Mouse (Mus musculus): Measurements from ENCODE around the gene Calr.

The Calr gene

DNA sequence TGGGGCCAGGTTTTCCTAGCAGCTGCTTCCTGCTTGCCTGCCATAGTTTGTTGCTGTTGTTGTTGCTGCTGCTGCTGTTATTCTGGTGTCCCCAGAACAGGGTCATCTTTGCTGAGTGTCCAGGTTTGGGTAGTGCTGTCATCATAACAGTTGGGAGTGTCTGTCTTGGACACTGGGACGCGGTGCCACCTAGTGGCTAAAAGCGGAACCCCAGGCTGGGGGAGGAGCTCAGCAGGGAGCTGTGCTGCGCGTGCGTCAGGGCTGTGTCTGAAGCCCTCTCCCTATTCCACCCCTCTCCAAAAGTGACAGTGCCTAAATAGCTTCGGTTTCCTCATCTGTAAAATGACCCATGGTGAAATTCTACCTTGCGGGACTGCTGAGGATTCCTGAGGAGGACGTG is 31.2 kb downstream of the Calr start:
- peak; percentile 92 for DNase-seq (ENCODE audit: low spot score)

- no peak for DNase-seq (ENCODE audit: low spot score)
Observed at GRCm38 (mm10) chr8:84814555-84815441, 31.9 kb downstream of the Calr start.

DNA sequence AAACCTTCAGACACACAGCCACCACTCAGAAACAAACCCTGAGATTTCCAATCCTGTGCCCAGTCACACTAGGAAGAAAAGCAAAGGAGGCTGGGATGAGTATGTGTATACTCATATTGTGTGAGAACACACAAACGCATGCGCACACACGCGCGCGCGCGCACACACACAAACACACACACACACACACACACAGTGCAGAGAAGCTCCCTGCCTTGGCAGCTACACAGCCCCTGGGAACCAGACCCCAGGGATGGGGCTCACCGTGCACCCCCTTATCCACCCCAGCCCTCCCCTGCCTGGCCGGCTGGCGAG is 32.5 kb downstream of the Calr start:
- DNase-seq (ENCODE audit: low spot score): no peak

- DNase-seq (ENCODE audit: low spot score): no peak
Observed at GRCm38 (mm10) chr8:84813830-84814229, 32.9 kb downstream of the Calr start.

DNA sequence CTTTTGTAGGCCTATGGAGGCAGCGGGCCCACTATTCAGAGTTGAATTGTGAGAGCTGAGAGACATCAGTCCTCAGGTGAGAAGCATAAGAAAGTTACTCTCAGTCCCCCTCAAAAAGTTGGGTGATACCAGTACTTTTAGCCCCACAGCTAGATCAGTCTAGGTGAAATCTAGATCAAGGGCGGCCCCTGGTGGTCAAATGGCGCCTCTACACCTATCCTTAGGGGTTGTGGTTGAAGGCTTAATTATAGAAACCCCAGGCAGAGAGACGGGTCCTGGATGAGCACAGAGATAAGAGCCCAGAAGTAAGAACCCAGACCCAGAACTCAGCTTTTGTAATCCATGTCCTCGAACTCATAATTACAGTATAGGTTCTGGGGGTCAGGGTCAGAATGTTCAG is 33.7 kb downstream of the Calr start:
- DNase-seq (ENCODE audit: low spot score): peak; percentile 88

DNA sequence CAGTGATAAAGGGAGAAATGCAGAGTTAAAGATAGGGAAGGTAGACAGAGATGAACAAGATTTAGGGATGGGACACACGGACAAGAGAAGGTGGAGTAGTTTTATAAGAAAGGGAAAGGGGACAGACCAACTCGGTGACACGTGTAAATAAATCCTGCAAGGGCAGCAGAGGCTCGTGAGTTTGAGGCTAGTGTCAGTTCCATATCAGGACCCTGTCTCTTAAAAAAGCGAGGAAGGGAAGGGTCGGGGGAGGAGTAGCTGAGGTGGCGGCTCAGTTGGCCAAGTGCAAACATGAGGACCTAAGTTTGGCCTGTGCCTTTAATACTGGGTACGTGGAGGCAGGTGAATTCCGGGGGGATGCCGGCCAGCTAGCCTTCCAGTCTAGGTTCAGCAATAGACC is 35.4 kb downstream of the Calr start:
- DNase-seq (ENCODE audit: low spot score): no peak

DNA sequence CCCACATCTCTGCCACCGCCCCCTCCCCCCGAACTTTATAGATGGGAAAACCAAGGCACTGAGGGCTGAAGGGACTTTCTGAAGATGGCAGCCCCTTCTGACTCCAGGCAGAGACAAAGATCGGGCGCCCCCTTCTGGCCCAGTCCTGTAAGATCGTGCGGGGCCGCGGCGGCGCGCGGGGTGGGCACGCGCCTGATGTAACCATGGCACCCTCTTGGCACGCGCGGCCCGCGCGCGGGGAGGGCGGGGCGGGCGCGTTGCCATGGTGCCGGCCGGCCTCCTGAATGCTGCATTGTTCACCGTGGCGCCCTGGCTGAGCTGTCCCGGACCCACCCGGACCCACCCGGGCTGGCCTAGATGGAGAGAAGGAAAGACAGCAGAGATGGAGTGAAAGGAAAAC is 35.8 kb downstream of the Calr start:
- DNase-seq (ENCODE audit: low spot score): peak; percentile 98

- no peak for DNase-seq (ENCODE audit: low spot score)
Observed at GRCm38 (mm10) chr8:84809941-84810280, 36.8 kb downstream of the Calr start.

- no peak for DNase-seq (ENCODE audit: low spot score)
Observed at GRCm38 (mm10) chr8:84809109-84809940, 37.4 kb downstream of the Calr start.

GRCm38 (mm10) chr8:84806031-84806430 is 40.7 kb downstream of the Calr start:
- DNase-seq (ENCODE audit: low spot score): no peak

- no peak for DNase-seq (ENCODE audit: low spot score)
Observed at GRCm38 (mm10) chr8:84799999-84800831, 46.5 kb downstream of the Calr start, which contains the start of gene Nfix. Gene Nfix, minus strand, starts transcription at chr8:84800344.

GRCm38 (mm10) chr8:84799136-84799931 is 47.4 kb downstream of the Calr start:
- DNase-seq (ENCODE audit: low spot score): no peak

DNA sequence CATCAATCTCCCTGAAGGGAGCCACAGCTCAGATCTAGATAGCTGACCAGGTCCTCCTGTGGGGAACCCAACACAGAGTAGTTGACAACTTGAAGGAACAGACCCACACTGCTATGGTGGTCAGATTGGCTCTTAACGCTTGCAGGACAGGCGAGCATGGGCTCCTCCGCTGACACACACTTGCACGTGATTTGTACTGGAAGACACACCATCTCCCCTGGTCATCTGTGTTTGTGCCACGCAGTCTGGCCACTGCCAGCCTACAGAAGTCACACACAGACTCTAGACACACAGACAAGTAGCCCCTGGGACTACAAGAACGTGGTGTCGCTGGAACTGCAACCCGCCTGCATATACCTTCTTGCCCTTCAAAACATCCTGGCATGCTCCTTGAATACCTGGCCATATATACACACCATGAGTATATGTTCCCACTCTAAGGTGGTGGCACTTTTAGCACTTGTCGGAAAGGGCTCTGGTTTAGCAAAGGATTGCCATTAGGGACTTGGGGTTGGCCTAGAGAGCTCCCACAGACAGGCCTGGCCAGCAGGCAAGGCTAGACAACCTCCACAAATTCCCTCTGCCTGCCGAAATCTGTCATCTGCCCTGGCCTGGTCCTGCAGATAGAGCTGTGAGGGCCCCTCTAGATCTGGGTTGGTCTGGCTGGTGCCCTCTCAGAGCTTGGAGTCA is 48.1 kb downstream of the Calr start:
- DNase-seq (ENCODE audit: low spot score): no peak

- DNase-seq (ENCODE audit: low spot score): no peak
Observed at GRCm38 (mm10) chr8:84797971-84798370, 48.8 kb downstream of the Calr start.

DNA sequence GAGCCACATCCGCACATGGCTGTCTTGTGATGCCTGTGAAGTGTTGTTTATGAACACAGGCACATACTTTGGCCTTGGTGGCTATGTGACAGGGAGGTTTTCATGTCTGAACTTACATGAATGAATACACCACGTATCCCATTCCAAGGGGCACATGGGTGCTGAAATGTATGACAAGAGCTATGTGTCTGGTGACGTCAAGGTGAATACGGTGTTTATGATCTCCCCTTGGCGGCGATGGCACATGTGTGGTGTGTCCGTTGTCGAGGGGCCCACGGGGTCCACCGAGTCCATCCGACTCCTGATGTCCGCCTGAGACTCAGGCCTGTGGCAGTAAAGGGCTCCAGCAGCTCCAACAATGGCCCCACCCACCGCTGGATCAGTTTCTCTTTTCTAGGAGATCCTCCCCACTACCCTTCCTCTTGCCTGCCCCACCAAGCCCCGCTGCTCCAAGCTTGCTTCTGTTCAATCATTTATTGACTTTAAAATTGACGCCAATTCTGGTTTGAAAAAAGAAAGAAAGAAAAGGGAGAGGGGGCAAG is 49.4 kb downstream of the Calr start:
- no peak for DNase-seq (ENCODE audit: low spot score)

DNA sequence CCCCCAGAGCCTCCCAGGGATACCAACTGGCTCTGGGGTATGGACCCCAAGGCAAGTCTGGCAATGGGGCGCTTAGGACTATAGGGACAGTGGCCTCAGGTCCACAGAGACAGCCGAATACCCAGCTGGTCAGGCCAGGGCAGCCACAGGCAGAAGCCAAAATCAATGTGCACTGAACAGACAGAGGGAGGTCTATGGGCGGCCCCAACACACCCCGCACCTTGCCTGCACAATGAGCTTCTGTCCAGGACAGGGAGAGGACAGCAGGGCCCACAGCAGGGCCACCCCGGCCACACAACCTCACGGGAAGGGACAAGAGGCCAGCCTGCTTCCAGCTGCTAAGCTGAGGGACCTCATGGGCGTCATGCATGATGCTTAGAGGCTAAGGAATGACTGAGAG is 52.2 kb downstream of the Calr start:
- no peak for DNase-seq (ENCODE audit: low spot score)

GRCm38 (mm10) chr8:84793791-84794485 is 52.8 kb downstream of the Calr start:
- no peak for DNase-seq (ENCODE audit: low spot score)

DNA sequence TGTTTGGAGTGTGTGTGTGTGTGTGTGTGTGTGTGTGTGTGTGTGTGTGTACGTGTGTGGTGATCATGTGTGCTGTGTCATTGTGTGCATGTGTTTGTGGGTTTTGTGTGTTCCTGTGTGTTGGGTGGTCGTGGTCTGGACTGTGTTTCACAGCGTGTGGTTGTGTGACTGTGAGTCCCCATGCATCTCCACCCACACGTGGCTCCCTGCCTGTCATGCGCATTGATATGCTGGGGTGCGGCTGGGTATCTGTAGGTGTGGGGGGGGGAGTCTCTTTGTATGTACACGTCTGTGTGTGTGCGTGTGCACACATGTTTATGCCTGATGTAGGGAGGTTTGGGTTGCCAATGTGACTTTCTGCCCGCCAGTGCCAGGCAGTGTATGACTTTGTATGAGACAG is 53.6 kb downstream of the Calr start:
- no peak for DNase-seq (ENCODE audit: low spot score)

GRCm38 (mm10) chr8:84792429-84792947 is 54.2 kb downstream of the Calr start:
- no peak for DNase-seq (ENCODE audit: low spot score)

All from layer of hippocampus, adult 9-10 months (tissue).